ENCODE assay signal across 12 mouse cellular contexts in the genomic region with DNA sequence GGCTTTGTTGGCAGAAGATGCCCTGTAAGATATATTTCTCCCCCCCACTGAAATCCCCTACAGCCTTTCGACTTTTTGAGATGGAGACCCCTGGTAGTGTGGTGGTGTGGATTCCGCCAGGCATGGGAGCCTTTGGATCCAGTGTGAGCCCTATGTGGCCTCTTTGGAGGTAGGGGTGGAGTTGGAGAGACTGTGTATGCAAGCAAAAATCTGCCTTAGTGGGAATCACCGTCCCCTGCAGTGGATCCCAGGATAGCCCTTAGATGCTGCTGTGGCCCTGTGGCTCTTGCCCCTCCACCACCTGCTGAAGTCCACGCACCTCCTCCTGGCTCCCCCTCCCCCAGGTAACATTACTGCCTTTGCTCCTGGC.
DNase-seq lines count a peak whose midpoint lies in the region; ATAC-seq lines count a peak whose summit lies in the region.
"Had no signal": no experiment of that assay in that cellular context is flagged by ENCODE, and none has a peak within 500 bp of the region (broad histone marks: within the 10 kb centered on the region; RNA-seq: fewer than 3 reads in every experiment).

No protein-coding gene starts in this region.

- no peaks in the 10 kb centered on the region for H3K27me3 ChIP-seq in heart, embryonic 16.5 days (ENCODE audit: control insufficient read depth, insufficient read depth, low read length)
- 0 out of 2 replicates have a peak, but pooled peaks cover 3% of the 10 kb centered on the region for H3K27me3 ChIP-seq in embryonic facial prominence, embryonic 12.5 days
- 0 out of 2 replicates have a peak, but pooled peaks cover 2% of the 10 kb centered on the region for H3K27me3 ChIP-seq in hindbrain, embryonic 12.5 days
- no peaks in the 10 kb centered on the region; the same call in 1 of the 2 replicates for H3K27me3 ChIP-seq in midbrain, embryonic 13.5 days

- H3K4me3 ChIP-seq in heart, embryonic 16.5 days (ENCODE audit: low read length) = no peak overlapping the region
- no peak overlapping the region for H3K4me3 ChIP-seq in embryonic facial prominence, embryonic 12.5 days
- no peak overlapping the region for H3K4me3 ChIP-seq in hindbrain, embryonic 12.5 days
- H3K4me3 ChIP-seq in midbrain, embryonic 13.5 days (replicated peaks) = no peak overlapping the region

- no peak for DNase-seq in heart, adult 8-10 months (ENCODE audit: low spot score)
- DNase-seq in cerebellum, postnatal 4 days (ENCODE audit: low spot score in 2 of 2) = no peak
- no peak for DNase-seq in retina, embryonic 14.5 days (ENCODE audit: low spot score)
- DNase-seq in left cerebral cortex, adult 18-20 months (ENCODE audit: low spot score in 2 of 2) = no peak
- DNase-seq: kidney, postnatal 36 days; right cerebral cortex, postnatal 25 days; thymus, adult 2 months had no signal

- peak overlapping the region; percentile 34; the same call in 1 of the 2 replicates for H3K27ac ChIP-seq in heart, embryonic 16.5 days (ENCODE audit: low read length)
- H3K27ac ChIP-seq in embryonic facial prominence, embryonic 12.5 days = peak overlapping the region; percentile 91
- peak overlapping the region; percentile 97 for H3K27ac ChIP-seq in hindbrain, embryonic 12.5 days
- H3K27ac ChIP-seq in midbrain, embryonic 13.5 days = peak overlapping the region; percentile 97
- H3K27ac ChIP-seq: macrophage had no signal

- no peaks in the 10 kb centered on the region for H3K9me3 ChIP-seq in heart, embryonic 16.5 days (replicated peaks; ENCODE audit: control insufficient read depth, low read length)
- no peaks in the 10 kb centered on the region for H3K9me3 ChIP-seq in embryonic facial prominence, embryonic 12.5 days
- H3K9me3 ChIP-seq in hindbrain, embryonic 12.5 days (replicated peaks) = no peaks in the 10 kb centered on the region
- H3K9me3 ChIP-seq in midbrain, embryonic 13.5 days = no peaks in the 10 kb centered on the region

- peak overlapping the region; percentile 38; the same call in 1 of the 2 replicates for H3K9ac ChIP-seq in heart, embryonic 16.5 days (ENCODE audit: low read length)
- H3K9ac ChIP-seq in embryonic facial prominence, embryonic 12.5 days = peak overlapping the region; percentile 21; the same call in 1 of the 2 replicates
- no peak overlapping the region for H3K9ac ChIP-seq in hindbrain, embryonic 12.5 days
- H3K9ac ChIP-seq in midbrain, embryonic 13.5 days (replicated peaks) = no peak overlapping the region; the same call in 1 of the 2 replicates

- no peaks in the 10 kb centered on the region for H3K36me3 ChIP-seq in heart, embryonic 16.5 days (ENCODE audit: control insufficient read depth, insufficient read depth)
- no peaks in the 10 kb centered on the region for H3K36me3 ChIP-seq in embryonic facial prominence, embryonic 12.5 days
- no peaks in the 10 kb centered on the region for H3K36me3 ChIP-seq in hindbrain, embryonic 12.5 days
- no peaks in the 10 kb centered on the region for H3K36me3 ChIP-seq in midbrain, embryonic 13.5 days

- ATAC-seq in heart, embryonic 16.5 days (replicated peaks; ENCODE audit: extremely low read depth, insufficient read depth, low FRiP score) = no peak
- ATAC-seq in embryonic facial prominence, embryonic 12.5 days (ENCODE audit: insufficient number of reproducible peaks, insufficient read depth, low FRiP score, low TSS enrichment) = no peak
- no peak; the same call in 1 of the 2 replicates for ATAC-seq in hindbrain, embryonic 12.5 days (ENCODE audit: low FRiP score)
- ATAC-seq in midbrain, embryonic 13.5 days = 0 out of 2 replicates have a peak, but pooled peaks have one; percentile 1

- peaks cover 47% of the 10 kb centered on the region for H3K4me1 ChIP-seq in heart, embryonic 16.5 days (ENCODE audit: control insufficient read depth, insufficient read depth, low read length)
- H3K4me1 ChIP-seq in embryonic facial prominence, embryonic 12.5 days = peaks cover 88% of the 10 kb centered on the region
- peaks cover 90% of the 10 kb centered on the region for H3K4me1 ChIP-seq in hindbrain, embryonic 12.5 days
- H3K4me1 ChIP-seq in midbrain, embryonic 13.5 days (replicated peaks) = peaks cover 93% of the 10 kb centered on the region

- WGBS in heart, embryonic 16.5 days = 52% methylated on average over 4 of the region's 4 CpGs
- WGBS in embryonic facial prominence, embryonic 12.5 days = 27% methylated on average over 4 of the region's 4 CpGs
- WGBS in hindbrain, embryonic 12.5 days = 28% methylated on average over 4 of the region's 4 CpGs
- 23% methylated on average over 4 of the region's 4 CpGs for WGBS in midbrain, embryonic 13.5 days

- H3K4me2 ChIP-seq in heart, embryonic 16.5 days (ENCODE audit: low read depth, low read length) = no peak overlapping the region
- H3K4me2 ChIP-seq in embryonic facial prominence, embryonic 12.5 days (replicated peaks) = no peak overlapping the region
- H3K4me2 ChIP-seq in hindbrain, embryonic 12.5 days (replicated peaks) = peak overlapping the region; percentile 19; the same call in 1 of the 2 replicates
- peak overlapping the region; percentile 25; the same call in 1 of the 2 replicates for H3K4me2 ChIP-seq in midbrain, embryonic 13.5 days (replicated peaks)

Comparison
In these comparisons a context has a peak if more than half of its experiments do, and no peak if none do; other contexts are left out.
1. H3K27ac ChIP-seq: peak in every context shown above with its lines; median percentile 97 in hindbrain, embryonic 12.5 days; 97 in midbrain, embryonic 13.5 days; 91 in embryonic facial prominence, embryonic 12.5 days; 34 in heart, embryonic 16.5 days.
2. H3K4me2 ChIP-seq: peak in hindbrain, embryonic 12.5 days (single experiment) and midbrain, embryonic 13.5 days (single experiment); none in heart, embryonic 16.5 days (single experiment) and embryonic facial prominence, embryonic 12.5 days (single experiment).
3. H3K9ac ChIP-seq: peak in heart, embryonic 16.5 days (single experiment) and embryonic facial prominence, embryonic 12.5 days (single experiment); none in hindbrain, embryonic 12.5 days (single experiment) and midbrain, embryonic 13.5 days (single experiment).